16 mouse cellular contexts compared by ENCODE assay signal in genomic region chr9:23670642-23671041, GRCm38 (mm10).
DNase-seq lines count a peak whose midpoint lies in the region; ATAC-seq and TF ChIP-seq lines count a peak whose summit lies in the region.
"Had no signal": no experiment of that assay in that cellular context is flagged by ENCODE, and none has a peak within 500 bp of the region (broad histone marks: within the 10 kb centered on the region; RNA-seq: fewer than 3 reads in every experiment).

No protein-coding gene starts in this region.

- TF ChIP-seq CTCF in CH12.LX (conservative IDR thresholded peaks at IDR 0.05 in 1 of 2, IDR thresholded peaks at IDR 0.05 in 1 of 2; ENCODE audit: low read depth in 2 of 2, low read length in 2 of 2), result no peak

- TF ChIP-seq RAD21 in CH12.LX (IDR thresholded peaks at IDR 0.05; ENCODE audit: low read depth, low read length), result no peak

- peak; percentile 25 for DNase-seq in heart, adult 8-10 months (ENCODE audit: low spot score)
- no peak for DNase-seq in heart, postnatal 25 days (ENCODE audit: low spot score)
- DNase-seq in liver, embryonic 11.5 days (ENCODE audit: low spot score), result no peak
- DNase-seq in CH12.LX (ENCODE audit: extremely low read depth), result peak; percentile 56
- DNase-seq in urinary bladder, postnatal 14 days (ENCODE audit: low spot score), result no peak
- no peak for DNase-seq in cerebellum, adult 11-12 months
- DNase-seq: adrenal gland, postnatal 14 days; thymus, adult 2 months had no signal

- H3K36me3 ChIP-seq in liver, embryonic 12.5 days, result no peaks in the 10 kb centered on the region
- H3K36me3 ChIP-seq in liver, embryonic 11.5 days (ENCODE audit: control insufficient read depth, insufficient read depth, low read length), result no peaks in the 10 kb centered on the region
- no peaks in the 10 kb centered on the region for H3K36me3 ChIP-seq in CH12.LX (replicated peaks in 1 of 2; ENCODE audit: control insufficient read depth in 1 of 2, insufficient read depth in 1 of 2, low read length in 1 of 2)
- H3K36me3 ChIP-seq: embryonic facial prominence, embryonic 15.5 days; forebrain, embryonic 12.5 days; G1E; heart, embryonic 13.5 days; liver, embryonic 15.5 days; neural tube, embryonic 15.5 days had no signal

- WGBS in liver, embryonic 12.5 days (ENCODE audit: insufficient replicate concordance), result 43% methylated on average over 5 of the region's 5 CpGs
- WGBS in liver, embryonic 11.5 days, result 41% methylated on average over 5 of the region's 5 CpGs

- H3K9ac ChIP-seq in liver, embryonic 12.5 days, result no peak overlapping the region
- no peak overlapping the region for H3K9ac ChIP-seq in liver, embryonic 11.5 days (ENCODE audit: low read depth, low read length)
- no peak overlapping the region for H3K9ac ChIP-seq in CH12.LX (ENCODE audit: insufficient read depth, low read depth)
- H3K9ac ChIP-seq: embryonic facial prominence, embryonic 15.5 days; forebrain, embryonic 12.5 days; heart, embryonic 13.5 days; liver, embryonic 15.5 days; neural tube, embryonic 15.5 days had no signal

- dilution Hi-C loops in CH12.LX (cut with MboI; ENCODE audit: extremely low pct_ligation_motif_present, extremely low pct_unique_long_range_greater_than_20kb, low sequenced_read_pairs), result no loop called here

- H3K27ac ChIP-seq in liver, embryonic 12.5 days, result no peak overlapping the region
- no peak overlapping the region; the same call in 1 of the 2 replicates for H3K27ac ChIP-seq in liver, embryonic 11.5 days (ENCODE audit: low read depth, low read length)
- no peak overlapping the region for H3K27ac ChIP-seq in CH12.LX (ENCODE audit: insufficient read depth, low read depth)
- H3K27ac ChIP-seq: embryonic facial prominence, embryonic 15.5 days; forebrain, embryonic 12.5 days; heart, embryonic 13.5 days; liver, embryonic 15.5 days; neural tube, embryonic 15.5 days had no signal

- H3K9me3 ChIP-seq in liver, embryonic 12.5 days (replicated peaks), result no peaks in the 10 kb centered on the region
- no peaks in the 10 kb centered on the region for H3K9me3 ChIP-seq in liver, embryonic 11.5 days (ENCODE audit: control insufficient read depth, low read length)
- no peaks in the 10 kb centered on the region for H3K9me3 ChIP-seq in CH12.LX (replicated peaks; ENCODE audit: low read length)
- H3K9me3 ChIP-seq: embryonic facial prominence, embryonic 15.5 days; forebrain, embryonic 12.5 days; G1E; heart, embryonic 13.5 days; liver, embryonic 15.5 days; neural tube, embryonic 15.5 days had no signal

- in situ Hi-C loops in CH12.LX (cut with MboI; ENCODE audit: low pct_ligation_motif_present, low pct_unique_long_range_greater_than_20kb, low sequenced_read_pairs), result no loop called here

- no peaks in the 10 kb centered on the region for H3K79me2 ChIP-seq in CH12.LX (replicated peaks; ENCODE audit: control insufficient read depth, extremely low read depth, insufficient read depth, poor library complexity, severe bottlenecking)

- ATAC-seq in liver, embryonic 12.5 days, result no peak
- ATAC-seq in liver, embryonic 11.5 days (replicated peaks; ENCODE audit: low FRiP score), result no peak
- ATAC-seq in granulocyte monocyte progenitor cell, adult 5-6 weeks (replicated peaks; ENCODE audit: poor library complexity, severe bottlenecking), result peak; percentile 92

- H3K4me2 ChIP-seq in liver, embryonic 12.5 days, result peak overlapping the region; percentile 10; the same call in 1 of the 2 replicates
- no peak overlapping the region for H3K4me2 ChIP-seq in liver, embryonic 11.5 days
- peak overlapping the region; percentile 62; the same call in 1 of the 2 replicates for H3K4me2 ChIP-seq in CH12.LX (ENCODE audit: insufficient read depth, low read depth, poor library complexity, severe bottlenecking)
- H3K4me2 ChIP-seq: embryonic facial prominence, embryonic 15.5 days; forebrain, embryonic 12.5 days; heart, embryonic 13.5 days; liver, embryonic 15.5 days; neural tube, embryonic 15.5 days had no signal

- TF ChIP-seq POLR2A in CH12.LX (IDR thresholded peaks at IDR 0.05; ENCODE audit: low read depth, low read length), result no peak

- no peak; the same call in 1 of the 2 replicates for TF ChIP-seq EP300 in CH12.LX (IDR thresholded peaks at IDR 0.05; ENCODE audit: low read length)

- H3K4me3 ChIP-seq in liver, embryonic 12.5 days, result no peak overlapping the region
- no peak overlapping the region for H3K4me3 ChIP-seq in liver, embryonic 11.5 days (ENCODE audit: low read depth, low read length)
- no peak overlapping the region for H3K4me3 ChIP-seq in CH12.LX (replicated peaks in 1 of 3; ENCODE audit: low read depth in 2 of 3, low read length in 2 of 3, poor library complexity in 1 of 3)
- H3K4me3 ChIP-seq: embryonic facial prominence, embryonic 15.5 days; forebrain, embryonic 12.5 days; heart, embryonic 13.5 days; liver, embryonic 15.5 days; neural tube, embryonic 15.5 days had no signal

- no peaks in the 10 kb centered on the region for H3K4me1 ChIP-seq in liver, embryonic 12.5 days
- H3K4me1 ChIP-seq in liver, embryonic 11.5 days (replicated peaks; ENCODE audit: control insufficient read depth, insufficient read depth, low read length), result no peaks in the 10 kb centered on the region
- H3K4me1 ChIP-seq in CH12.LX (ENCODE audit: control insufficient read depth in 1 of 2, insufficient read depth in 2 of 2), result peaks cover 2 to 36% of the 10 kb centered on the region in 2 experiments; a peak in 3 of 4 replicates
- H3K4me1 ChIP-seq: embryonic facial prominence, embryonic 15.5 days had no signal

- H3K27me3 ChIP-seq in liver, embryonic 12.5 days (replicated peaks), result no peaks in the 10 kb centered on the region
- H3K27me3 ChIP-seq in liver, embryonic 11.5 days (replicated peaks; ENCODE audit: control insufficient read depth, insufficient read depth, low read length), result no peaks in the 10 kb centered on the region
- H3K27me3 ChIP-seq in CH12.LX (replicated peaks), result no peaks in the 10 kb centered on the region
- H3K27me3 ChIP-seq: embryonic facial prominence, embryonic 15.5 days; forebrain, embryonic 12.5 days; heart, embryonic 13.5 days; liver, embryonic 15.5 days; neural tube, embryonic 15.5 days had no signal

- intact Hi-C loops in heart, postnatal 25 days (cut with DNase I), result no loop called here

TF ChIP-seq in CH12.LX, 34 proteins besides CTCF, POLR2A, EP300 and RAD21:
- TF ChIP-seq MXI1 (IDR thresholded peaks at IDR 0.05; ENCODE audit: low read depth, low read length) (no peak), MAZ (IDR thresholded peaks at IDR 0.05; ENCODE audit: low read depth, low read length) (no peak), BHLHE40 (IDR thresholded peaks at IDR 0.05; ENCODE audit: low read depth, low read length) (no peak), CHD1 (IDR thresholded peaks at IDR 0.05; ENCODE audit: low read depth, low read length) (no peak), HCFC1 (IDR thresholded peaks at IDR 0.05; ENCODE audit: low read depth, low read length) (no peak), ZNF384 (IDR thresholded peaks at IDR 0.05; ENCODE audit: low read depth, low read length) (no peak), MAFK (IDR thresholded peaks at IDR 0.05; ENCODE audit: insufficient replicate concordance, low read length) (0 out of 2 replicates have a peak, but pooled peaks have one; percentile 6), IRF4 (IDR thresholded peaks at IDR 0.05; ENCODE audit: low read depth, low read length) (0 out of 2 replicates have a peak, but pooled peaks have one; percentile 8), JUN (IDR thresholded peaks at IDR 0.05; ENCODE audit: insufficient read depth, low read depth, low read length) (no peak), KAT2A (IDR thresholded peaks at IDR 0.05; ENCODE audit: insufficient replicate concordance, low read length) (no peak), GABPA (IDR thresholded peaks at IDR 0.05; ENCODE audit: insufficient replicate concordance, low read depth, low read length) (no peak), MAX (IDR thresholded peaks at IDR 0.05; ENCODE audit: low read length) (0 out of 2 replicates have a peak, but pooled peaks have one; percentile 45), PAX5 (IDR thresholded peaks at IDR 0.05; ENCODE audit: low read length) (no peak)

Comparison
In these comparisons a context has a peak if more than half of its experiments do, and no peak if none do; other contexts are left out.
1. DNase-seq: peak in heart, adult 8-10 months (single experiment) and CH12.LX (single experiment); none in heart, postnatal 25 days (single experiment), liver, embryonic 11.5 days (single experiment), urinary bladder, postnatal 14 days (single experiment) and cerebellum, adult 11-12 months (single experiment).